Mouse (Mus musculus): Measurements from ENCODE around the gene Pex6. TPM values are rescaled to one million over a fixed set of nuclear protein-coding genes. Genes with fewer than 3 reads are reported as not detected.

Gene Pex6
- polyA plus RNA-seq, 1 experiment from 2014 or later, result 11.6 TPM

DNA sequence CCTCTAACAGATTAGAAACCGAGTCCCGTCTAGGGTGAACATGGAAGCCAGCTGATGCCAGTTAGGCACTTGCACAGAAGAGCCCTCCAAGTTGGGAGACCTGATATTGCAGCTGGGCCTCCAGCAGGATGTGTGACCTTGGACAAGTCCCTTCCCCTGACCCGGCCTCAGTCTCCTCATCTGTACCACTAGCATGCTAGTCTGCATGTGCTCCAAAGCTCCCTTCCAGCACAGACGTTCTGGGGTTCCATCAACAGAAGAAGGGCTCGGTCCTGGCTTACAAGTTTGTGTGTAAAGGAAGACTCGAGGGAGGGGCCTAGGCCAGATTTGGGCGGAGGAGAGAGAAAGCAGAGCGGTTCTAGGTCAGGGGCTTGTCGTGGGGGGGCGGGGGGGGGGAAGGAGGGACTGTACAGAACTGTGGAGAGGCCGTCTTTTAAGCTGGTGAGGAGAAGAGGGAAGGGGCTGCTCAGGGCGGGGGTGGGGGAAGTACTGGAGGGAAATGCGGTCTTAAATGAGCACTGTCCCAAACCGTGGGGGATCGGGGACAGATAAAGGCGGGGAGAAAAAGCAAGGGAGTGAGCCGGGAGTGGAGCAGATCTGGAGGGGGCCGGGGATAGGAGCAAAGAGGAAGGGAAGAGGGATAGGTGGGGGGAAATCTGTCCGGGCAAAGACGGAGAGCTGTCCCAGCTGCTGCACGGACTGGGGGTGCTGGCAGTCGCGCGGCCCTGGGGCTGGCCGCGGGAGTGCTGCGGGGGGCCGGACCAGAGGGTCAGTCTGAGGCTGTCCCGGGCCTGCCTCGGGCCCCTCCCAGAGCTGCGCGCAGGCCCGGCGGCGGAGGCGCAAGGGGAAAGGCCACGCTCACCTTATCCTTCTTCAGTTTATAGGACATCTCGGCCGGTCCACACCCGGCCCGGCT, 7.0 kb upstream of the Pex6 start:
- no peak for DNase-seq

DNA sequence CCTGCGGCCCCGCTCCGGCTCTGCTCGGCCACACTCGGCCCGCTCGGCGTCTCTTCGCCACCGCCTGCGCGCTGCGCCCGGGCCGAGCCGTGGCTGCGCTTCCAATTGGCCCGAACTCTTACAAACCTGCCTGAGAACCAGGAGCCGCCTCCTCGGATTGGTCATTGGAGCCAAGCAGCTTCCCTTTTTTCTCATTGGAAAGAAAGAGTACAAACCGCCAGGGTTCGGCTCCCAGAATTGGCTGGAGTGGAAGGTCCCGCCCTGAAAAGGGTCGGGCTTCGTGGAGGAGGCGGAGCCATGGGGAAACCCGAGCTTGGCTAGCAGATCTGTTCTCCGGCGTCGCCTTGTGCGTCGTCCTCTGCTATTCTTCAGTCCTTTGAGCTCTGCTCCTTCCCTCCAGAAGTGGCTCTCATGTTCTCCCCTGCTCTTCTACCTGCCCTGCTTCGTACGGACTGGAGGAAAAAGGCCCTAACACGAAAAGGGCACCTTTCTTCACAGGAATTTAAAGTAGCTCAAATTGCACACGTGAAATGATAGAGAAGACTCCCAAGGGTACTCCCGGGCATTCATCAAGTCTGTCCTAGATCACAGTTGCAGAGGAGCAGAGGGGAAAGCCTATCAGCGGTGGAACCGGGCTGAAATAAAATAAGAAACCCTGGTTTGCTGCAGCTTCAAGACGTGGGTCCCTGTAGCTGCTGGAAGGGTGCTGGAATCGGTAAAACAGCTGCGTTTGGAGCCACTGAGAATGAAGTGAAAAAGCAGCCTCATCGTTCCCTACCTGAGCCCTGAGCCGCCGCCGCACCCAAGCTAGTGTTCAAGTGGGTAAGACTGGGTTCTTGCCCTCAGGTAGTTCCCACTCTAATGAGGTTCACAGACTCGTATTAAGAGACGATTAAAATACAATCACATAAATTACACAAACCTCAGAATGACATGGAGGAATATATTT, 6.1 kb upstream of the Pex6 start, which contains the start of gene Ppp2r5d:
TSS of gene Ppp2r5d (minus strand) at position 225 of the 949 bp plus-strand sequence.
- Histone ChIP-seq H3K27ac (ENCODE audit: low read depth) (peak within 1 kb of the TSS; percentile 85), H3K27me3 (ENCODE audit: insufficient read depth, low read length) (no peaks in the 10 kb centered on the region), H3K9me3 (ENCODE audit: low read length) (no peaks in the 10 kb centered on the region), H3K9ac (replicated peaks) (peak within 1 kb of the TSS; percentile 94), H3K4me2 (ENCODE audit: low read depth, low read length) (peak within 1 kb of the TSS; percentile 96), H3K36me3 (replicated peaks; ENCODE audit: insufficient read depth, low read length) (no peaks in the 10 kb centered on the region; the same call in 1 of the 2 replicates), H3K4me1 (ENCODE audit: insufficient read depth) (peaks cover 21% of the 10 kb centered on the region), H3K4me3 (ENCODE audit: low read depth, low read length) (peak within 1 kb of the TSS; percentile 96)
- whole genome bisulfite sequencing (ENCODE audit: insufficient replicate concordance), result under 1% methylated on average over 48 of the region's 48 CpGs
- TF ChIP-seq EP300 (IDR thresholded peaks at IDR 0.05; ENCODE audit: low read depth) (no peak), CTCF (IDR thresholded peaks at IDR 0.05; ENCODE audit: low read depth) (no peak)
- peak; percentile 97 for ATAC-seq
- DNase-seq, result peak; percentile 96

More for the DNA sequence above, 7.0 kb upstream of the Pex6 start:
- Histone ChIP-seq H3K4me2 (ENCODE audit: low read depth, low read length) (peak overlapping the region; percentile 96), H3K4me1 (ENCODE audit: insufficient read depth) (peaks cover 21% of the 10 kb centered on the region), H3K36me3 (replicated peaks; ENCODE audit: insufficient read depth, low read length) (no peaks in the 10 kb centered on the region; the same call in none of the 2 replicates), H3K4me3 (ENCODE audit: low read depth, low read length) (peak overlapping the region; percentile 96), H3K27me3 (ENCODE audit: insufficient read depth, low read length) (no peaks in the 10 kb centered on the region), H3K9ac (replicated peaks) (peak overlapping the region; percentile 94), H3K27ac (ENCODE audit: low read depth) (peak overlapping the region; percentile 85), H3K9me3 (ENCODE audit: low read length) (no peaks in the 10 kb centered on the region)
- TF ChIP-seq EP300 (IDR thresholded peaks at IDR 0.05; ENCODE audit: low read depth), result no peak
- TF ChIP-seq CTCF (IDR thresholded peaks at IDR 0.05; ENCODE audit: low read depth), result no peak
- WGBS (ENCODE audit: insufficient replicate concordance), result 5% methylated on average over 33 of the region's 41 CpGs
- ATAC-seq, result peak; percentile 66

DNA sequence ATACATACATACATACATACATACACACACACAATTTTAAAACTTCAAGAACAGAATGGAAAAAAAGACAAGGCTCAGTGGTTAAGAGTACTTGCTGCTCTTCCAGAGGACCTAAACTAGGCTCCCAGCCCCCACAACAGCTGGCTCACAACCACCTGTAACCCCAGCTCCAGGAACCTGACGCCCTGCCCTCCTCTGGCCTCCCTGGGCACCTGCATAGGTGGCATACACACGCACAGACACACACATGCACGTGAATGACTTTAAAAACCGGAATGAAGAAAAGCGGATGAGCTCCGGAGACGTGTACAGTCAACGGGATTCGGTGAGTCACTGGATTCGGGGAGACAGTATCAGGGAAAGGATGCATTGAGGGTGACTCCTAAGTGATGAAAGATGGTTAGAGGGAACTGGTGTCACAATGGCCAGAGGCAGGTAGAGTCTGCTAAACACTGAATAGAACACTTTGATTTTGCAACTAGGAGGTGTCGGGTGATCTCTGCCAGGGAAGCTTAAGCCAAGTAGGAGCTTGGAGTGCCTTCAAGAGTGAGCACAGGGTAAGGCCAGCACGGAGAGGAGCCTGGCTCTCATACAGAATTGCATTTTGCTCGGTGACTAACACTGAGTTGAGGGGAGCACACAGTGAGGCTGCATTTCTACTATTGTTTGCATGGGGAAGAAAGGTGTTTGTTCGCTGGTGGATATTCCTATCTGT, 4.7 kb upstream of the Pex6 start:
- Histone ChIP-seq H3K9ac (replicated peaks) (no peak overlapping the region), H3K9me3 (ENCODE audit: low read length) (no peaks in the 10 kb centered on the region), H3K4me2 (ENCODE audit: low read depth, low read length) (no peak overlapping the region), H3K4me1 (ENCODE audit: insufficient read depth) (peaks cover 26% of the 10 kb centered on the region), H3K36me3 (replicated peaks; ENCODE audit: insufficient read depth, low read length) (no peaks in the 10 kb centered on the region), H3K27ac (ENCODE audit: low read depth) (no peak overlapping the region), H3K4me3 (ENCODE audit: low read depth, low read length) (no peak overlapping the region), H3K27me3 (ENCODE audit: insufficient read depth, low read length) (no peaks in the 10 kb centered on the region)
- DNase-seq (no peak), ATAC-seq (no peak)
- TF ChIP-seq EP300 (IDR thresholded peaks at IDR 0.05; ENCODE audit: low read depth), result no peak
- 87% methylated on average over 14 of the region's 14 CpGs for WGBS (ENCODE audit: insufficient replicate concordance)

DNA sequence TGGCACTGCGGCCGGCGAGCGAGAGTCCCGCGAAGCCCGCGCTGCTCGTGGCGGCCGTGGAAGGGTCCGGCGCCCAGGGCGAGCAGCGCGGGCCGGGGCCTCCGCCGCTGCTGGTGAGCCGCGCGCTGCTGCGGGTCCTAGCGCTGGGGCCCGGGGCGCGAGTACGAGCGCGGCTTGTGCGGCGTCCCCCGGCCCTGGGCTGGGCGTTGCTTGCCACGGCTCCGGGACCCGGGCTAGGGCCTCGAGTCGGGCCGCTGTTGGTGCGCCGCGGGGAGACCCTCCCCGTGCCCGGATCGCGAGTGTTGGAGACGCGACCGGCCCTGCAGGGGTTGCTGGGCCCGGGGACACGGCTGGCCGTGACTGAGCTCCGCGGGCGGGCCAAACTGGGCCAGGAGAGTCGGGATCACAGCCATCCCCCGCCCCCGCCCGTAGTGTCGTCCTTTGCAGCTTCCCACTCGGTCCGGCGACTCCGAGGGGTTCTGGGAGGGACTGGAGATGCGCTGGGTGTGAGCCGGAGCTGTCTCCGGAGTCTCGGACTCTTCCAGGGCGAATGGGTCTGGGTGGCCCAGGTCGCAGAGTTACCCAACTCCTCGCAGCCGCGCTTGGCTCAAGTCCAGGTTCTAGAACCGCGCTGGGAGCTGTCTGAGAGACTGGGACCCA, 479 bp downstream of the Pex6 start:
- WGBS (ENCODE audit: insufficient replicate concordance), result under 1% methylated on average over 60 of the region's 76 CpGs
- H3K4me2 ChIP-seq (ENCODE audit: low read depth, low read length), result peak overlapping the region; percentile 75

GRCm38 (mm10) chr17:46712442-46712841, 1.2 kb downstream of the Pex6 start:
- H3K36me3 ChIP-seq (replicated peaks; ENCODE audit: insufficient read depth, low read length), result peaks cover 16% of the 10 kb centered on the region
- H3K4me3 ChIP-seq (ENCODE audit: low read depth, low read length), result peak overlapping the region; percentile 100
- DNase-seq (no peak), ATAC-seq (no peak)
- 19% methylated on average over 7 of the region's 7 CpGs for WGBS (ENCODE audit: insufficient replicate concordance)
- peak overlapping the region; percentile 98 for H3K9ac ChIP-seq (replicated peaks)
- no peak overlapping the region for H3K27ac ChIP-seq (ENCODE audit: low read depth)
- peaks cover 11% of the 10 kb centered on the region for H3K4me1 ChIP-seq (ENCODE audit: insufficient read depth)
- no peaks in the 10 kb centered on the region for H3K9me3 ChIP-seq (ENCODE audit: low read length)
- H3K27me3 ChIP-seq (ENCODE audit: insufficient read depth, low read length), result no peaks in the 10 kb centered on the region
- no peak for TF ChIP-seq CTCF (IDR thresholded peaks at IDR 0.05; ENCODE audit: low read depth)
- TF ChIP-seq EP300 (IDR thresholded peaks at IDR 0.05; ENCODE audit: low read depth), result no peak
- peak overlapping the region; percentile 75 for H3K4me2 ChIP-seq (ENCODE audit: low read depth, low read length)

More for the DNA sequence above, 479 bp downstream of the Pex6 start:
- H3K4me3 ChIP-seq (ENCODE audit: low read depth, low read length), result peak overlapping the region; percentile 100
- no peaks in the 10 kb centered on the region for H3K27me3 ChIP-seq (ENCODE audit: insufficient read depth, low read length)
- peaks cover 11% of the 10 kb centered on the region for H3K4me1 ChIP-seq (ENCODE audit: insufficient read depth)
- H3K27ac ChIP-seq (ENCODE audit: low read depth), result peak overlapping the region; percentile 89
- peak overlapping the region; percentile 98 for H3K9ac ChIP-seq (replicated peaks)
- H3K36me3 ChIP-seq (replicated peaks; ENCODE audit: insufficient read depth, low read length), result peaks cover 16% of the 10 kb centered on the region
- H3K9me3 ChIP-seq (ENCODE audit: low read length), result no peaks in the 10 kb centered on the region
- ATAC-seq (peak; percentile 64), DNase-seq (peak; percentile 82)
- TF ChIP-seq CTCF (IDR thresholded peaks at IDR 0.05; ENCODE audit: low read depth), result no peak
- no peak for TF ChIP-seq EP300 (IDR thresholded peaks at IDR 0.05; ENCODE audit: low read depth)
